Mouse (Mus musculus) embryonic fibroblast, embryonic 13.5 days (primary cell): ENCODE results near the gene Gcm1. TPM values are rescaled to one million over a fixed set of nuclear protein-coding genes. Genes with fewer than 3 reads are reported as not detected.
A peak's percentile ranks its signal among the peaks of the same experiment; 100 is the strongest.

Source experiments
- H3K27ac ChIP-seq: 2 replicates; pipeline ENCODE4 v1.5.1; 2012; ENCODE audit warnings: low read length, control low read depth, inconsistent platforms; ENCODE audit not compliant: insufficient read depth
- H3K4me1 ChIP-seq: 2 replicates; pipeline ENCODE4 v1.6.1; 2011; ENCODE audit warnings: low read length; ENCODE audit not compliant: control insufficient read depth, insufficient read depth
- H3K4me3 ChIP-seq: 2 replicates; pipeline ENCODE4 v1.5.1; 2011; ENCODE audit warnings: mild to moderate bottlenecking, control low read depth, low read length; ENCODE audit not compliant: insufficient read depth
- CTCF ChIP-seq: IDR thresholded peaks from 2 replicates; pipeline ENCODE4 v1.5.1; 2011; ENCODE audit warnings: mild to moderate bottlenecking, control low read depth, low read length, moderate library complexity, borderline replicate concordance; ENCODE audit not compliant: insufficient read depth
- POLR2A ChIP-seq: IDR thresholded peaks from 2 replicates; pipeline ENCODE4 v1.6.1; 2011; ENCODE audit warnings: low read depth, mild to moderate bottlenecking, control low read depth, low read length, moderate library complexity
- polyA plus RNA-seq: library from polyadenylated mRNA; stranded (reverse); fragments of >200 nt; gene quantifications from 2 replicates; pipeline ENCODE4 v1.2.4, GENCODE M21; 2011; ENCODE audit warnings: low read depth; ENCODE audit not compliant: missing spikeins, insufficient read length

Gene Gcm1
- polyA plus RNA-seq, 1 experiment = not detected

- no peaks in the 10 kb centered on the region for H3K4me1 ChIP-seq
- TF ChIP-seq CTCF = peak; percentile 99
- TF ChIP-seq POLR2A = no peak
- no peak overlapping the region for H3K4me3 ChIP-seq
- no peak overlapping the region for H3K27ac ChIP-seq
These were observed 12.8 kb upstream of the Gcm1 start for GRCm38 (mm10) chr9:78038755-78039489.

GRCm38 (mm10) chr9:78045171-78045570 lies 6.6 kb upstream of the Gcm1 start:
- Histone ChIP-seq H3K27ac (peak overlapping the region; percentile 75), H3K4me3 (no peak overlapping the region), H3K4me1 (0 out of 2 replicates have a peak, but pooled peaks cover 3% of the 10 kb centered on the region)
- TF ChIP-seq CTCF (no peak), POLR2A (no peak)

GRCm38 (mm10) chr9:78046755-78047154 lies 5.0 kb upstream of the Gcm1 start:
- no peak overlapping the region for H3K27ac ChIP-seq
- 0 out of 2 replicates have a peak, but pooled peaks cover 3% of the 10 kb centered on the region for H3K4me1 ChIP-seq
- no peak for TF ChIP-seq CTCF
- H3K4me3 ChIP-seq = no peak overlapping the region

GRCm38 (mm10) chr9:78050452-78050970 lies 1.2 kb upstream of the Gcm1 start:
- H3K4me3 ChIP-seq = no peak overlapping the region
- H3K4me1 ChIP-seq = 0 out of 2 replicates have a peak, but pooled peaks cover under 1% of the 10 kb centered on the region
- TF ChIP-seq CTCF (no peak), POLR2A (no peak)
- no peak overlapping the region for H3K27ac ChIP-seq

- Histone ChIP-seq H3K4me3 (no peak overlapping the region), H3K4me1 (peaks cover 3% of the 10 kb centered on the region), H3K27ac (no peak overlapping the region)
- TF ChIP-seq POLR2A (no peak), CTCF (no peak)
These were observed 2.1 kb downstream of the Gcm1 start for GRCm38 (mm10) chr9:78053821-78054220.

- peaks cover 3% of the 10 kb centered on the region for H3K4me1 ChIP-seq
- no peak overlapping the region for H3K27ac ChIP-seq
- TF ChIP-seq CTCF (no peak), POLR2A (no peak)
- H3K4me3 ChIP-seq = no peak overlapping the region
These were observed 2.6 kb downstream of the Gcm1 start for GRCm38 (mm10) chr9:78054298-78054697.

GRCm38 (mm10) chr9:78059525-78060120 lies 7.9 kb downstream of the Gcm1 start:
- H3K27ac ChIP-seq = no peak overlapping the region
- TF ChIP-seq POLR2A = no peak
- TF ChIP-seq CTCF = no peak
- H3K4me3 ChIP-seq = no peak overlapping the region
- H3K4me1 ChIP-seq = peaks cover 3% of the 10 kb centered on the region

GRCm38 (mm10) chr9:78062392-78062791 lies 10.7 kb downstream of the Gcm1 start:
- TF ChIP-seq CTCF = no peak
- no peak for TF ChIP-seq POLR2A
- Histone ChIP-seq H3K27ac (no peak overlapping the region), H3K4me1 (peaks cover 3% of the 10 kb centered on the region), H3K4me3 (no peak overlapping the region)

GRCm38 (mm10) chr9:78064121-78064520 lies 12.4 kb downstream of the Gcm1 start:
- H3K27ac ChIP-seq = no peak overlapping the region
- H3K4me1 ChIP-seq = no peaks in the 10 kb centered on the region; the same call in 1 of the 2 replicates
- no peak overlapping the region for H3K4me3 ChIP-seq
- TF ChIP-seq POLR2A (no peak), CTCF (no peak)

- TF ChIP-seq POLR2A (no peak), CTCF (no peak)
- Histone ChIP-seq H3K4me1 (no peaks in the 10 kb centered on the region), H3K27ac (no peak overlapping the region), H3K4me3 (no peak overlapping the region)
These were observed 18.8 kb downstream of the Gcm1 start for GRCm38 (mm10) chr9:78070496-78070895.
